Mouse (Mus musculus): ENCODE results near the gene Blcap. TPM values are rescaled to one million over a fixed set of nuclear protein-coding genes. Genes with fewer than 3 reads are reported as not detected.

Blcap gene
- polyA plus RNA-seq (2014; fragmentation: Illumina TruSeq; extraction: RNeasy Lipid Tissue Mini Kit (QIAGEN cat#74804); ENCODE audit: low read depth, low replicate concordance), result 55.5 TPM

GRCm38 (mm10) chr2:157571224-157571832, at the start of gene Blcap:
Gene Blcap, minus strand, starts transcription at chr2:157571274.

DNA sequence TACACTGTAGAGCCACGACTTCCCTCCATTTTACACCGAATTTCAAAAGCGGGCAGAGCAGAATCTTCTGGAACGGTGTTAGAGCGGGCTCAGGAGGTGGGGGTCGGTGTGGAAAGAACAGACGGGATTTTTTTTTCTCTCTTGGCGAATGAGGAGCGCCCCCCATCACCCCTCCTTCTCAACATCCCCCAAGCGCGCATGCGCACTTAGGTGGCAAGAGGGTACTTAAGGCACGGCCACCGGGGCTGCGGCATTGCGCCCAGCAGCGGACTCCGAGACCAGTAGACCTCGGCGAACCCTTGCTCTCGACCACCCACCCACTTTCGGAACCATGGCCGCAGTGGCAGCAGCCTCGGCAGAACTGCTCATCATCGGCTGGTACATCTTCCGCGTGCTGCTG, 11.2 kb downstream of the Blcap start, which contains the start of gene Nnat:
TSS of gene Nnat (plus strand) at position 221 of the 400 bp plus-strand sequence.

Other genes with a start within 250 kb of the Blcap start
- not detected for gene Ghrh, start 223.8 kb downstream of the Blcap start, polyA plus RNA-seq (2014; fragmentation: Illumina TruSeq; extraction: RNeasy Lipid Tissue Mini Kit (QIAGEN cat#74804); ENCODE audit: low read depth, low replicate concordance)
- 23.7 TPM for gene Manbal, start 203.7 kb downstream of the Blcap start, polyA plus RNA-seq (2014; fragmentation: Illumina TruSeq; extraction: RNeasy Lipid Tissue Mini Kit (QIAGEN cat#74804); ENCODE audit: low read depth, low replicate concordance)
- 2.9 TPM for gene Src, start 152.8 kb downstream of the Blcap start, polyA plus RNA-seq (2014; fragmentation: Illumina TruSeq; extraction: RNeasy Lipid Tissue Mini Kit (QIAGEN cat#74804); ENCODE audit: low read depth, low replicate concordance)
- 1.3 TPM for gene Nnat, start 11.2 kb downstream of the Blcap start, polyA plus RNA-seq (2014; fragmentation: Illumina TruSeq; extraction: RNeasy Lipid Tissue Mini Kit (QIAGEN cat#74804); ENCODE audit: low read depth, low replicate concordance)
- gene Ctnnbl1, start 166.1 kb upstream of the Blcap start, polyA plus RNA-seq (2014; fragmentation: Illumina TruSeq; extraction: RNeasy Lipid Tissue Mini Kit (QIAGEN cat#74804); ENCODE audit: low read depth, low replicate concordance), result 9.5 TPM